Mouse (Mus musculus) lung, embryonic 16.5 days (tissue): ENCODE results near the gene Ice2. TPM values are rescaled to one million over a fixed set of nuclear protein-coding genes. Genes with fewer than 3 reads are reported as not detected.

Experiments
- ATAC-seq: fragments of 200-750 bp; cut with Nextera tagmentation; 2 replicates; pipeline ENCODE4 v1.8.0; 2017; ENCODE audit warnings: low read depth, mild to moderate bottlenecking, moderate library complexity
- H3K27ac ChIP-seq: fragments of 300-500 bp; sonication (generic); 2 replicates; pipeline ENCODE4 v1.5.1; 2014; ENCODE audit warnings: mild to moderate bottlenecking, control low read depth, low read length
- H3K27me3 ChIP-seq: fragments of 300-500 bp; sonication (generic); 2 replicates; pipeline ENCODE4 v1.6.1; 2014; ENCODE audit warnings: low read depth, low read length, mixed read lengths; ENCODE audit not compliant: control insufficient read depth, insufficient read depth
- H3K36me3 ChIP-seq: fragments of 300-500 bp; sonication (generic); 2 replicates; pipeline ENCODE4 v1.6.1; 2014; ENCODE audit warnings: low read length; ENCODE audit not compliant: control insufficient read depth, insufficient read depth
- H3K4me1 ChIP-seq: fragments of 300-500 bp; sonication (generic); replicated peaks from 2 replicates; pipeline ENCODE4 v1.6.1; 2014; ENCODE audit warnings: low read length, mixed read lengths; ENCODE audit not compliant: control insufficient read depth, insufficient read depth
- H3K4me2 ChIP-seq: fragments of 300-500 bp; sonication (generic); 2 replicates; pipeline ENCODE4 v1.6.1; 2014; ENCODE audit warnings: low read depth, low read length, control low read depth
- H3K4me3 ChIP-seq: fragments of 300-500 bp; sonication (generic); 2 replicates; pipeline ENCODE4 v1.5.1; 2014; ENCODE audit warnings: mild to moderate bottlenecking, low read length, control low read depth
- H3K9ac ChIP-seq: fragments of 300-500 bp; sonication (generic); 2 replicates; pipeline ENCODE4 v1.6.1; 2014; ENCODE audit warnings: low read length, control low read depth
- H3K9me3 ChIP-seq: fragments of 300-500 bp; sonication (generic); 2 replicates; pipeline ENCODE4 v1.6.1; 2016; ENCODE audit warnings: low read length; ENCODE audit not compliant: control insufficient read depth
- WGBS: fragments of 180-500 bp; shearing (Covaris S2); extraction: QIAGEN DNeasy Blood & Tissue Kit; methylation state at CpG from one replicate; pipeline ENCODE4 v1.1.7; 2014; 5-methylcytosine and 5-hydroxymethylcytosine counted together
- polyA plus RNA-seq: library from polyadenylated mRNA; unstranded; fragments of >200 nt; fragmentation: Nextera tagmentation; extraction: Ambion mirVana; gene quantifications from 2 replicates; pipeline ENCODE4 v1.2.1, GENCODE M21; 2015

The Ice2 gene
- polyA plus RNA-seq, 1 experiment from 2014 or later = 21.5 TPM

DNA sequence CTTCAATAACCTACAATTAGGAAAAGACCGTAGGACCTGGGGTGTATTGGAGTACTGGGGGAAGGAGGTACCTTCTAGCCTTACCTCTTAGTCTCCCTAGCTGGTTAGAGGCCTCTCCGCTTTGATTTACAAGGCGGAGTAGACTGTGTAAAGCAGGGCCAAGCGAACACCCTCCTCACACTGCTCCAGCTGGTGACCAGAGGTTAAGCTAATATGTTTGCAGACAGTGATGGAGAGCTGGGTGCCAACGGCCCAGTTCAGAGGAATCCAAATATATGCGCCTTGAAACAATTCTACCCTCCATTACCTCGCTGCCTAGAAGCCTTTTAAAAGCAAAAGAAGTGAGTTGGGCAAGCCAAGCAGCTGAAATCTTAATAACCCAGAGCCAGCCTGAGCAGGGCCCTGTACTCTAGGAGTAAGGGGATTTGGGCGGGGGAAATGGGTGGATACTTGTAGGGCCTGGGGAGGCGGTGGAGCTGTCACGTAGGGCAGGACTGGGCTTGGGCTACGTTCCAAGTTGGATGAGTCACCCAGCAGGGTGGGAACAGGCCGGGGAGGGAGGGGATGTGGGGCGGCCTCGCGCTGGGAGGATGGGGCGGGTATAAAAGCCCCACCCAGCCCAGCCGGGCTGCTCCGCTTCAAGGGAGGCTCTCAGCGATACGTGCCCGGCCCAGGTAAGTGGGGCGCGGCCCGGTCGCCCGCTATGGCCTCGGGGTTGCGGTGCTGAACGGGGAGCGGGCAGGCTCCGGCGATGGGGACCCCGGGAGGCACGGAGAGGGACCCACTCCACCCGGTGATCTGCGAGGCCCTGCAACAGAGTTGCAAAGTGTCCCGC lies 55.6 kb downstream of the Ice2 start, which contains the start of gene Anxa2:
Gene Anxa2 (plus strand): TSS at position 555 of the 835 bp plus-strand sequence.
- 5% methylated on average over 36 of the region's 37 CpGs for WGBS

DNA sequence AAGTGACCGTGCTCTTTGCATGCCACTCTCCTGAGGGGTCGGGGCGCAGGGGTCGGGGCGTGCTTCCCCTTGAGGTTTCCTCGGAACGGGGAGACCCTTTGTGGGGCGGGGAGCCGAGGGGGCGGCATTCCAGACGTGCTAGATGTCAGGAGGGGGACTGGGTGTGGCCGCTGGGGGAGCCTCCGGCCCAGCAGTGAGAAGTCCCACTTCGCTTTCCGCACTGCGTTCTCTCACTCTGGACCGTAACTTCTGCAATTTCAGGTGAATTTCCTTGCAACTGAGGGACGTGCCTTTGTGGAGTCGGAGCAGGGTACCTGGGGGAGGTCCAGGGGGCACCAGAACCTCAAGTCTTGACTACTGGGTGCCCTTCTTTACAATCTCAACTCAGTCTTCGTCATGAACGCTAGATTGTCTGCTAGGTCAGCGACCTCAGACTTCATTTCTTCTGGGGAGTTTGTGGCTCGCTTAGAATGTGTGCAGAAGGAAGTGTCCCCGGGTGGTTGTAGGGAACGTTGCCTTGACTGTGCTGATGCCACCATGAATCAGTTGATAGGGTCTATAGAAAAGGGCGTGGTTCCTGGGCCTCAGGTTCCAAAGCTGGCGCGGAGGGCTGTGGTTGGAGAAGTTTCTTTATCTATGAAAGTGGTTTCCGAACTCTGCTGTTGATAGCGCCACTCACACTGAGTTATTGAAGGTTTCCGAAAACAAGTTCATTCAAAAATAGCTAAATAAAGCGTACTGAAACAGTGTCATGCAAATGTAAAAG lies 56.4 kb downstream of the Ice2 start:
- 4% methylated on average over 32 of the region's 32 CpGs for WGBS
- Histone ChIP-seq H3K4me2 (peak overlapping the region; percentile 71), H3K4me1 (peaks cover 46% of the 10 kb centered on the region), H3K9me3 (no peaks in the 10 kb centered on the region), H3K9ac (peak overlapping the region; percentile 97), H3K27me3 (no peaks in the 10 kb centered on the region), H3K36me3 (no peaks in the 10 kb centered on the region), H3K27ac (peak overlapping the region; percentile 98), H3K4me3 (peak overlapping the region; percentile 82)
- peak; percentile 59 for ATAC-seq

More for the DNA sequence above, 55.6 kb downstream of the Ice2 start, which contains the start of gene Anxa2:
- H3K4me1 ChIP-seq = peaks cover 40% of the 10 kb centered on the region
- ATAC-seq = peak; percentile 95
- H3K4me2 ChIP-seq = peak within 1 kb of the TSS; percentile 71
- no peaks in the 10 kb centered on the region for H3K36me3 ChIP-seq
- H3K27ac ChIP-seq = peak within 1 kb of the TSS; percentile 98
- no peaks in the 10 kb centered on the region for H3K9me3 ChIP-seq
- H3K27me3 ChIP-seq = no peaks in the 10 kb centered on the region
- H3K4me3 ChIP-seq = peak within 1 kb of the TSS; percentile 82
- H3K9ac ChIP-seq = peak within 1 kb of the TSS; percentile 97

DNA sequence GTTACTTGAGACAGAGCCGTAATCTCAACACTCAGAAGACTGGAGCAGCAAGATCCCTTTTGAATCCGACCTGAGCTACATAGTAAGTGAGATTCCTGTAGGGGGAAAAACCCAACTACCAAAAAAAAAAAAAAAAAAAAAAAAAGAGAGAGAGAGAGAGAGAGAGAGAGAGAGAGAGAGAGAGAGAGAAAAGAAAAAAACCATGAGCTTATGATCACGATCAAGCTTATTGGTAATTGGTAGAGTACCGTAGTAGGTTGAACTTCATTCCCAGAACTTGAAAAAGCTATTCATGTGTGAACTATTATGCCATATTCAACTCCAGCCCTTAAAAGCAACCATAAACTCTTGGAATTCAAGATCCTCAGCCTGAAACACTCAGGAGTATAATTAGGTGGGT lies 57.0 kb downstream of the Ice2 start:
- H3K27me3 ChIP-seq = no peaks in the 10 kb centered on the region
- no peak for ATAC-seq
- peak overlapping the region; percentile 98 for H3K27ac ChIP-seq
- H3K4me3 ChIP-seq = peak overlapping the region; percentile 82
- peak overlapping the region; percentile 97 for H3K9ac ChIP-seq
- peaks cover 53% of the 10 kb centered on the region for H3K4me1 ChIP-seq
- H3K4me2 ChIP-seq = peak overlapping the region; percentile 71
- no peaks in the 10 kb centered on the region for H3K9me3 ChIP-seq
- 53% methylated on average over 4 of the region's 4 CpGs for WGBS
- no peaks in the 10 kb centered on the region for H3K36me3 ChIP-seq

DNA sequence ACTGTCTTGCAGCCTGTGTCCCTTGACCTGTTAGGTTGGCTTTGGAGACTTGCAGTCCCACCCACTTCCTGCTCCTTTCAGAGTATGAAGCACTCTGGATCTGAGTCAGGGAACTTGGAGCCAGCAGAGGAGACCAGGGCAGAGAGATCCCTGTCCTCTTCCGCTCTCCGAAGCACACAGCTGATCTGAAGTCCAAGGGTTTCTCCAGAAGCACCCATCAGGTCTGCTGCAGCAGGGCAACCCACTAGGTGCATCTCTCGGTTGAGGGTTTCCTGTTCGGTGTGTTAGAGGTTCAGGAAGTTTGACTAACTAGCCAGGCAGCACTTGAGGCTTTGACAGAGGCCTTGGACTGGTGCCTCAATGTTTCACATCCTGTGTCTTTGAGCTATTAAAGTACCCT lies 57.7 kb downstream of the Ice2 start:
- Histone ChIP-seq H3K4me2 (peak overlapping the region; percentile 71), H3K4me1 (peaks cover 59% of the 10 kb centered on the region), H3K9me3 (no peaks in the 10 kb centered on the region), H3K4me3 (peak overlapping the region; percentile 82), H3K27ac (peak overlapping the region; percentile 82), H3K36me3 (0 out of 2 replicates have a peak, but pooled peaks cover 1% of the 10 kb centered on the region), H3K9ac (peak overlapping the region; percentile 60), H3K27me3 (no peaks in the 10 kb centered on the region)
- ATAC-seq = no peak
- WGBS = 19% methylated on average over 4 of the region's 4 CpGs

DNA sequence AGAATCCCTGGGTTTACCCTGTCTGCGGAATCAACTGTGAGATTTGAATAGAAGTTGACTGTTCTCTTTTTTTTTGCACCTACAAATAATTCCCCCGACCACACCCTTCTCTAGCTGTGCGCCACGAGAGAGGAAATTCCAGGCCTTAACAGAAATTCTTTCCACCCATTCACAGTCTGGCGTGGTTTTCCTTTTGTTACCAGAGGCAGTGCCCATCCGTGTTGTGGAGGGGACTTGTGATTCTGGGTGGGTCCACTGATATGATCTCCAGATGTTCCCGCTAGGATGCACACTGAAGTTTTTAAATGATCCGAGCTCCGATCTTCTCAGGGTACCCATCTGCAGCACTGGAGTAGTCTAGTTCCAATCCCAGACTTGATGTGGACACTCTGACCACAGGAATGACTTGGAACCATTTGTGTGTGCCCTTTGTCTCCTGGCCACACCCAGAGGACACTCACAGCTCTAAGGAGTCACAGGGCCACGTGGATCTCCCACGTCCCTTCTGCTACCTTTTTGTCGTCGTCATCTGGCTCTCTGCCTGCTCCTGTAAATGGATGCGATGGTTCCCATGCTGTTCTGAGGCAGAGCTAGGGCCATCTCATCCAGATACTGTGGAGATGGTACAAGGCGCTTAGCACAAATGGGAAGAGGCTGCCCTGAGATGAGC lies 58.8 kb downstream of the Ice2 start:
- Histone ChIP-seq H3K4me3 (peak overlapping the region; percentile 82; the same call in 1 of the 2 replicates), H3K27me3 (no peaks in the 10 kb centered on the region), H3K9me3 (no peaks in the 10 kb centered on the region), H3K4me2 (peak overlapping the region; percentile 71), H3K27ac (peak overlapping the region; percentile 82), H3K9ac (peak overlapping the region; percentile 42; the same call in 1 of the 2 replicates), H3K36me3 (peaks cover 5% of the 10 kb centered on the region; the same call in 1 of the 2 replicates), H3K4me1 (peaks cover 63% of the 10 kb centered on the region)
- no peak for ATAC-seq
- 67% methylated on average over 15 of the region's 15 CpGs for WGBS

DNA sequence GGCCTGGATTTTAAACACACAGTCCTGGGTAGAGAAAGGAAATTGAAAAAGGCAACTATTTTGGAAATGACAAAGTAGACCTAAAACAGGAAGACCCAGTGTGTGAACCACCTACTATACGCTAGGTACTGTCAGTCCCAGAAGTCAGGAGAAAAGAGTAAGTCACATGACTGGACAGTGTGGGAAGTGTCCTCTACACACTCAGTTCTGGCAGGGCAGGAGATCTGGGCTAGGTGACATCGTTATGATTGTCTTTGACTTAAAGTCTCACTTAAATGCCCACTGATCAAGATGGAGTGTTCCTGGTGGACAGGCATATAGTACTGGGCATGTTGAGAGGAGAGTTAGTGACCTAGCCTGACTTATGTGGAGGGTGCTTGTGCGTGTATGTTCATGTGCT lies 59.4 kb downstream of the Ice2 start:
- Histone ChIP-seq H3K36me3 (peaks cover 9% of the 10 kb centered on the region), H3K27me3 (no peaks in the 10 kb centered on the region), H3K4me2 (peak overlapping the region; percentile 37), H3K4me1 (peaks cover 63% of the 10 kb centered on the region), H3K27ac (peak overlapping the region; percentile 82), H3K9me3 (no peaks in the 10 kb centered on the region), H3K4me3 (no peak overlapping the region), H3K9ac (peak overlapping the region; percentile 42; the same call in 1 of the 2 replicates)
- 84% methylated on average over 3 of the region's 3 CpGs for WGBS
- no peak for ATAC-seq

DNA sequence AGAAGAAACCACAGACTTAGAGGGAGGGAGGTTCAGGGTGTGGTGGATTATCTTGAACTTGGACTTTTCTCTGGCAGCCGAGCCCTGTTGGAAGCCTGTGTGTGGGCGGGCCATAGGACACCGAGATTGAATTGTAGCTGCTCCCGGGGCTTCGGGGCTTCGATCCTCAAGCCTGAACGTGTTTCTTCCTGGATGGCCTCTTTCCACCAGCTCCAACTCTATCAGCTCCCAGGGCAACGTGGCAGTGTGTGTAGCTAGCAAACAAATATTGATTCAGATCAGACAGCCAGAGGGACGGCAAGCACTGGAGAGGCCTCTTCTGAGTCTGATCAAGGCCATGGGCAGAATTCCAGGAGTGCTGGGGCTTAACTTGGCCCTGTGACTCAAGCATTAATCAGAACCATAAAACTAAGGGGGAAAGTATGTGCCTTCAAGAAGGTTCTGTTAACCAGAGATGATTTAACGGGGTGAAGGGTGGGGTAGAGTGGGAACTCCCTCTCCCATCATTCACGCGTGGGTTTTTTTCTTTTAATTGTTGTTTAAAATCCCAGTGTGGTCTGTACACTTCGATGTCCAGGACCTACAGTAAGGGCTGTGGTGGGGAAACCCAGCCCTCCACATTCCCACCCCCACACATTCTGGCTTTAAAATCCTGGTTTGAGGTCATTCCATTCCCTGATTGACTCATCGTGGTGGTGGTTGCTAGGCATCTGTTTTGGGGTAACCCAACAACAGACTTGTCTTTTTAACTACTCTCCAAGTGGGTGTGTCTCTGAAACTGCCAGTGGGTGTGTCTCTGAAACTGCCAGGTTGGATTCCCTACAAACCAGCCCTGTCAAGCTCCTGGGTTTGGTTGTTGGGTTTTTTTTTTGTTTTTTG lies 60.3 kb downstream of the Ice2 start:
- H3K4me2 ChIP-seq = peak overlapping the region; percentile 37
- 0 out of 2 replicates have a peak, but pooled peaks have one; percentile 6 for ATAC-seq
- peak overlapping the region; percentile 18 for H3K4me3 ChIP-seq
- H3K27me3 ChIP-seq = no peaks in the 10 kb centered on the region
- no peaks in the 10 kb centered on the region for H3K9me3 ChIP-seq
- peak overlapping the region; percentile 42 for H3K9ac ChIP-seq
- H3K4me1 ChIP-seq = peaks cover 60% of the 10 kb centered on the region
- peaks cover 13% of the 10 kb centered on the region for H3K36me3 ChIP-seq
- H3K27ac ChIP-seq = peak overlapping the region; percentile 82
- 17% methylated on average over 14 of the region's 14 CpGs for WGBS

DNA sequence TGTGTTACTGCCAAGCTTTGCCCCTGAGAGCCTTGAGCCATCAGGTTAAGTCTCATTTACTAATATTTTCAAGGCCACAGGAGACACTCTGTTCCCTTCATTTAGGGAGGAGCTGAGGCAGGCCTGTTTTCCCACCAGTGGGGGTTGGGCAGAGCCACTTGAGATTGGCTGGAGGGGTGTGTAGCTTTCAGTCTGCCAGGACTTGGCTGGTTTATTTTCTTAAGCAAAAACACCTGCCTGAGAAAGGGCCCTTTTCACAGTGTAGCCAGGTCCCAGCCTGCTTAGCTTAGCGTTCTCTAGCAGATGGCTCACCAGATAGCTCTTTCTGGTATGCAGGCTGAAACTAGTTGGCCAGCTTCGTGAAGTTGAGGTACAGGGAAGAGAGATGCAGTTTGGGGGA lies 61.3 kb downstream of the Ice2 start:
- ATAC-seq = peak; percentile 46
- H3K27ac ChIP-seq = peak overlapping the region; percentile 82
- peaks cover 58% of the 10 kb centered on the region for H3K4me1 ChIP-seq
- H3K9me3 ChIP-seq = no peaks in the 10 kb centered on the region
- H3K4me3 ChIP-seq = no peak overlapping the region
- H3K4me2 ChIP-seq = no peak overlapping the region; the same call in 1 of the 2 replicates
- 27% methylated on average over 2 of the region's 2 CpGs for WGBS
- H3K9ac ChIP-seq = no peak overlapping the region
- peaks cover 13% of the 10 kb centered on the region for H3K36me3 ChIP-seq
- no peaks in the 10 kb centered on the region for H3K27me3 ChIP-seq
